Mouse (Mus musculus) embryonic facial prominence, embryonic 11.5 days (tissue): ENCODE measurements around the gene BC017158. TPM values are rescaled to one million over a fixed set of nuclear protein-coding genes. Genes with fewer than 3 reads are reported as not detected.

Experiments used
- ATAC-seq: fragments of 200-750 bp; cut with Nextera tagmentation; replicated peaks from 2 replicates; pipeline ENCODE4 v1.8.0; 2017; ENCODE audit warnings: low read depth; ENCODE audit not compliant: insufficient number of reproducible peaks, low FRiP score, low TSS enrichment
- DNase-seq: peaks from one replicate; pipeline ENCODE4 v3.0.0-alpha.2; 2015; ENCODE audit warnings: low spot score
- H3K27ac ChIP-seq: fragments of 300-500 bp; sonication (generic); replicated peaks from 2 replicates; pipeline ENCODE4 v1.5.1; 2014; ENCODE audit warnings: mild to moderate bottlenecking, low read depth, low read length, control low read depth
- H3K27me3 ChIP-seq: fragments of 300-500 bp; sonication (generic); 2 replicates; pipeline ENCODE4 v1.6.1; 2014; ENCODE audit warnings: mild to moderate bottlenecking, low read length, moderate library complexity, mixed read lengths; ENCODE audit not compliant: control insufficient read depth, insufficient read depth
- H3K36me3 ChIP-seq: fragments of 300-500 bp; sonication (generic); replicated peaks from 2 replicates; pipeline ENCODE4 v1.6.1; 2014; ENCODE audit warnings: low read depth, mild to moderate bottlenecking, low read length, moderate library complexity, mixed read lengths; ENCODE audit not compliant: control insufficient read depth, insufficient read depth
- H3K4me1 ChIP-seq: fragments of 300-500 bp; sonication (generic); 2 replicates; pipeline ENCODE4 v1.6.1; 2014; ENCODE audit warnings: low read length, mixed read lengths; ENCODE audit not compliant: control insufficient read depth, insufficient read depth
- H3K4me2 ChIP-seq: fragments of 300-500 bp; sonication (generic); 2 replicates; pipeline ENCODE4 v1.6.1; 2014; ENCODE audit warnings: low read depth, mild to moderate bottlenecking, control low read depth, low read length, moderate library complexity
- H3K4me3 ChIP-seq: fragments of 300-500 bp; sonication (generic); 2 replicates; pipeline ENCODE4 v1.5.1; 2014; ENCODE audit warnings: low read depth, low read length, control low read depth
- H3K9ac ChIP-seq: fragments of 300-500 bp; sonication (generic); replicated peaks from 2 replicates; pipeline ENCODE4 v1.6.1; 2014; ENCODE audit warnings: mild to moderate bottlenecking, control low read depth, low read length
- H3K9me3 ChIP-seq: fragments of 300-500 bp; sonication (generic); replicated peaks from 2 replicates; pipeline ENCODE4 v1.6.1; 2016; ENCODE audit warnings: mild to moderate bottlenecking, low read length, inconsistent platforms, mixed read lengths; ENCODE audit not compliant: control insufficient read depth
- WGBS: fragments of 180-500 bp; shearing (Covaris S2); extraction: QIAGEN DNeasy Blood & Tissue Kit; methylation state at CpG from one replicate; pipeline ENCODE4 v1.1.7; 2014; 5-methylcytosine and 5-hydroxymethylcytosine counted together
- polyA plus RNA-seq: library from polyadenylated mRNA; unstranded; fragments of >200 nt; fragmentation: Nextera tagmentation; extraction: Ambion mirVana; gene quantifications from 2 replicates; pipeline ENCODE4 v1.2.1, GENCODE M21; 2014

The BC017158 gene
- polyA plus RNA-seq, 1 experiment from 2014 or later = 19.4 TPM

DNA sequence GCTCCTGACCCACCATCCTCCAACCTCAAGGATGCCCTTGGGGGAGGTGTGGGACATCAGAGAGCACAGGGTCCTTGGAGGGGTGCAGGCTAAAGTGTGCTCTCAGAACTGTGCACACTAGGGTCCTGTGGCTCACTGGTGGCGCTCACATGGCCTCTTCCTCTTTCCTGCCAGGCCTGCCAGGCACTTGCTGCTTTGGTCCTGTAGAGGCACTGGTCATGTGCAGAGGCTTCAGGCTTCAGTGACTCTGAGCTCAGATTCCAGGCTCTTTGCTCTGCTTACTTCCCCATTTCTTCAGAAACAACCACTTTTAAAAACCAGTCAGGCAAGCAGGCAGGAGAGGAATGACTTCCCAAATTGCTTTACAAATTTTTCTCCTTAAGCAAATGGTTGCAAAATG lies 34.9 kb upstream of the BC017158 start:
- no peak for ATAC-seq
- WGBS = 79% methylated on average over 1 of the region's 1 CpGs

GRCm38 (mm10) chr7:128330981-128331380 lies 33.0 kb upstream of the BC017158 start:
- Histone ChIP-seq H3K4me3 (no peak overlapping the region), H3K9ac (no peak overlapping the region), H3K27me3 (no peaks in the 10 kb centered on the region), H3K4me2 (no peak overlapping the region), H3K27ac (no peak overlapping the region), H3K4me1 (no peaks in the 10 kb centered on the region), H3K36me3 (no peaks in the 10 kb centered on the region), H3K9me3 (no peaks in the 10 kb centered on the region)
- WGBS = 40% methylated on average over 9 of the region's 9 CpGs
- ATAC-seq = no peak
- DNase-seq = peak; percentile 20

More for the DNA sequence above, 34.9 kb upstream of the BC017158 start:
- H3K4me2 ChIP-seq = no peak overlapping the region
- no peak overlapping the region for H3K27ac ChIP-seq
- no peaks in the 10 kb centered on the region for H3K4me1 ChIP-seq
- no peak overlapping the region for H3K9ac ChIP-seq
- no peak overlapping the region for H3K4me3 ChIP-seq
- DNase-seq = no peak
- no peaks in the 10 kb centered on the region for H3K27me3 ChIP-seq
- no peaks in the 10 kb centered on the region for H3K9me3 ChIP-seq
- H3K36me3 ChIP-seq = no peaks in the 10 kb centered on the region

- no peak overlapping the region for H3K9ac ChIP-seq
Measured at GRCm38 (mm10) chr7:128324977-128325376, 27.0 kb upstream of the BC017158 start.

GRCm38 (mm10) chr7:128321260-128321659 lies 23.3 kb upstream of the BC017158 start:
- Histone ChIP-seq H3K27ac (no peak overlapping the region), H3K4me2 (no peak overlapping the region), H3K27me3 (no peaks in the 10 kb centered on the region), H3K9me3 (no peaks in the 10 kb centered on the region), H3K4me3 (no peak overlapping the region), H3K9ac (no peak overlapping the region), H3K36me3 (no peaks in the 10 kb centered on the region), H3K4me1 (no peaks in the 10 kb centered on the region)
- no peak for ATAC-seq
- WGBS = 55% methylated on average over 7 of the region's 7 CpGs
- peak; percentile 49 for DNase-seq

More at GRCm38 (mm10) chr7:128324977-128325376, 27.0 kb upstream of the BC017158 start:
- Histone ChIP-seq H3K27me3 (no peaks in the 10 kb centered on the region), H3K36me3 (no peaks in the 10 kb centered on the region), H3K4me3 (no peak overlapping the region), H3K4me1 (no peaks in the 10 kb centered on the region), H3K27ac (no peak overlapping the region), H3K9me3 (no peaks in the 10 kb centered on the region), H3K4me2 (no peak overlapping the region)
- WGBS = 100% methylated on average over 1 of the region's 1 CpGs
- no peak for DNase-seq
- ATAC-seq = no peak

GRCm38 (mm10) chr7:128320219-128320816 lies 22.3 kb upstream of the BC017158 start:
- 81% methylated on average over 2 of the region's 2 CpGs for WGBS
- H3K27ac ChIP-seq = no peak overlapping the region
- no peak overlapping the region for H3K9ac ChIP-seq
- no peaks in the 10 kb centered on the region for H3K27me3 ChIP-seq
- H3K9me3 ChIP-seq = no peaks in the 10 kb centered on the region
- H3K4me3 ChIP-seq = no peak overlapping the region
- H3K36me3 ChIP-seq = no peaks in the 10 kb centered on the region
- no peaks in the 10 kb centered on the region for H3K4me1 ChIP-seq
- no peak for ATAC-seq
- DNase-seq = no peak
- H3K4me2 ChIP-seq = no peak overlapping the region

DNA sequence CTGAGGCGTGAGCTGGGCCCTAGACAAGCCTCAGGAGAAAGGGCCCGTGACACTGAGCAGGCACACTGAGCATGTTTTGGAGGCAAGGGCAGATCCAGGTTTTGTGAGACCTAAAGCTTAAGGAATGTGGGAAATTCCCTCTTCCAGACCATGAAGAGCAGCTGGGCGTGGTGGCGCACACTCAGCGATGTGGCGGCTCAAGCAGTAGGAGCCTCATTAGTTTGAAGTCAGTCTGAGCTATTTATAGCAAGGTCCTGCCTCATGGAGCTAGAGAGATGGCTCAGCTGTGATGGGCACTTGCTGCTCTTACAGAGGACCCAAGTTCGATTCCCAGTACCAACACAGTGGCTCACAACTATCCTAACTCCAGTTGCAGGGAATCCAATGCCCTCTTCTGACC lies 21.2 kb upstream of the BC017158 start:
- WGBS = 89% methylated on average over 7 of the region's 7 CpGs
- Histone ChIP-seq H3K36me3 (no peaks in the 10 kb centered on the region), H3K9me3 (no peaks in the 10 kb centered on the region), H3K4me3 (no peak overlapping the region), H3K4me1 (no peaks in the 10 kb centered on the region), H3K9ac (no peak overlapping the region), H3K27me3 (no peaks in the 10 kb centered on the region), H3K27ac (no peak overlapping the region), H3K4me2 (no peak overlapping the region)
- ATAC-seq (no peak), DNase-seq (no peak)

GRCm38 (mm10) chr7:128317011-128317410 lies 19.0 kb upstream of the BC017158 start:
- Histone ChIP-seq H3K4me1 (no peaks in the 10 kb centered on the region), H3K36me3 (no peaks in the 10 kb centered on the region), H3K9me3 (no peaks in the 10 kb centered on the region), H3K4me3 (no peak overlapping the region), H3K27ac (no peak overlapping the region), H3K27me3 (no peaks in the 10 kb centered on the region), H3K4me2 (no peak overlapping the region), H3K9ac (no peak overlapping the region)
- ATAC-seq (no peak), DNase-seq (no peak)
- 52% methylated on average over 4 of the region's 4 CpGs for WGBS

DNA sequence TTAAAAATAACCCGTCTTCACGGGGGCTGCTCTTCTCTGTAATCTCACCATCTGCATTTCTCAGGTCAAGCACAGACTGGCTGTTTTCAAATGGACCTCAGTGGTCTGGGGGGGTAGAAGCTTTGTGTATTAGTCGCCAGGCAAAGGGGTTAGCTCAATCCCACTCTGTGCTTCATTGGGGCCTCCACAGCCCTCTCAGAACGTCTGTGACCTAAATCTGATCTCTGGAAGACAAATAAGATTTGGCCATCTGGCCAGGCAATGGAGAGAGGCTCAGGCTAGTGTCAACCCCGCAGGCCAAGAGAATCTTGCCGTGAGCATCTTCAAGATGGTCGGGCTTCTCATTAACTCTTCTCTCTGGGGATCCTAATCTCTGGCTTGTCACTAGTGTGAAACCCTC lies 16.5 kb upstream of the BC017158 start:
- no peaks in the 10 kb centered on the region for H3K9me3 ChIP-seq
- no peaks in the 10 kb centered on the region for H3K4me1 ChIP-seq
- H3K27ac ChIP-seq = no peak overlapping the region
- no peaks in the 10 kb centered on the region for H3K36me3 ChIP-seq
- DNase-seq (no peak), ATAC-seq (no peak)
- no peak overlapping the region for H3K4me3 ChIP-seq
- no peak overlapping the region for H3K9ac ChIP-seq
- WGBS = 82% methylated on average over 7 of the region's 7 CpGs
- no peak overlapping the region for H3K4me2 ChIP-seq
- no peaks in the 10 kb centered on the region for H3K27me3 ChIP-seq
